Mouse (Mus musculus) mouse embryonic stem cell (cell line): ENCODE results near the gene Tex9.

Experiments
- in situ Hi-C, 2 experiments: fragments of 300-500 bp; cut with MboI; formaldehyde crosslinking; loops; 1 replicate in 1 of 2; 3 replicates in 1 of 2; pipeline ENCODE4 v1.14.3; 2019 to 2020; ENCODE audit warnings: low sequenced_read_pairs in 2 of 2, low pct_unique_long_range_greater_than_20kb in 1 of 2, mixed read lengths in 1 of 2; ENCODE audit not compliant: unreplicated experiment in 1 of 2

Gene Tex9

DNA sequence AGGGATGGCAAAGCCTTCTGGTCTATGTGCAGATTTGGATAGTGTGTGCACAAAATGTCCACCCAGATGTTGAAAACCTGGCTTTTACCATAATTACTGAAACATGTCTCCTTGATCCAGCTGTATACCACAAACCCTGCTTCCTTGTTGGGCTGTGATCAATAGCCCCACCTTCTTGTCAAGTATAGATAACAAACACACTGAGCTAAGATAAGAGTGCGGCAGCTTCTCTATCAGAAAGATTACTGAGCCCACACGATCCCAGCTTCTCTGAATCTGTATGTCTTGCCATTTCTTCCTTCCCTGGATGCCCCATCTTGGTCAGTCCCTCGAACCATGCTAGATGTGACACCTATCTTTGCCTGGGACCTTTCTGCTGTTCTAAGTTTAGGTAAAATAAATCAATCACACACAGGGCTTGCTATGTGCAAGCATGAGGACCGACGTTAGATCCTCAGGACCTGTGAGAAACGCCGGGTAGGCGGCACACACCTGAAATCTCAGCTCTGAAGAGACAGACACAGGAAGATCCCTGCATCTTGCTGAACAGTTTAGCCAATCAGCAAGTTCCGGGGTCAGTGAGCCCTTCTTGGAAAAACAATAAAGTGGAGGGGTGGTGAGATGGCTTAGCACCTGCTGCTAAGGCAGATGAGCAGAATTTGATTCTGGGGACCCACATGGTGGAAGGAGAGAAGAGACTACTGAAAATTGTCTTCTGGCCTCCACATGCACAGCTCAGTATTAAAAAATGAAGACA, 86.0 kb downstream of the Tex9 start:
- in situ Hi-C loops = loop anchor here in 1 of 2 experiments (25.0 kb wide), 1 partner anchor 569 kb away; no protein-coding TSS in a partner anchor

DNA sequence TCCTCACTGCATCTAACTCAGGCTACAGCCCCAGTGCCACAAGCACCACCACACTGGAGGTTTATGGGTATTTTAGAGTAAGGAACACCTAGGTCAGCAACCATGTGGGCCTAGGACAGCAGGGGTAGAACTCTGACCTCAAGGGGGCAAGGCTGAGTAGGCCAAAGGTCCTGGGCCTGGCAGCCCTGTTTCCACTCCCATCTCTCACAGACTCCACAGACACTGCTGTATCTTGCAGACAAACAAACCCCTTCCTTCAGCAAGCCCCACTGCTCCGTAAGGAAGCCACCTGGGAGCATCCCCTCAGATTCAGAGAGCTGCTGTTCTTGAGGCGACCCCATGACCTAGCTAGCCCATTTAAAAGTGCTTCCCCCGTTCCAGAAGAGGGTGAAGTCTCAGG, 87.1 kb downstream of the Tex9 start:
- in situ Hi-C loops = loop anchor here in 1 of 2 experiments (25.0 kb wide), 1 partner anchor 568 kb away; no protein-coding TSS in a partner anchor

DNA sequence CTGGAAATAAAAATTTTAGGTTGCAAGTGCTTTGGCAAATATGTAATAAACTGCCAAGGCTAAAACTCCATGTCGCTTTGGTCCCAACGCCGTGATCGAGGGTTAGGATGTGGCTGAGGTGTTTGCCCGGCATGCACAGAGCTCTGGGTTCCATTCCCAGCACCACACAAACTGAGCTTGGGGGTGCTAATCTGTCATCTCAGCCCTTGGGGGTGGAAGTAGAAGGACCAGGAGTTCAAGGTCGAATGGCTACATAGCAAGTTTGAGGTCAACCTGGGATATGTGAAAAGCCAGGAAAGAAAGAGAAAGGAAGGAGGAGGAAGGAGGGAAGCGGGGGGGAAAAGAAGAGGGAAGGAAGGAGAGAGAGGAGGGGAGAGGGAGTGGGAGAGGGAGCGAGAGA, 87.6 kb downstream of the Tex9 start:
- in situ Hi-C loops = loop anchor here in 1 of 2 experiments (25.0 kb wide), 1 partner anchor 567 kb away; no protein-coding TSS in a partner anchor

DNA sequence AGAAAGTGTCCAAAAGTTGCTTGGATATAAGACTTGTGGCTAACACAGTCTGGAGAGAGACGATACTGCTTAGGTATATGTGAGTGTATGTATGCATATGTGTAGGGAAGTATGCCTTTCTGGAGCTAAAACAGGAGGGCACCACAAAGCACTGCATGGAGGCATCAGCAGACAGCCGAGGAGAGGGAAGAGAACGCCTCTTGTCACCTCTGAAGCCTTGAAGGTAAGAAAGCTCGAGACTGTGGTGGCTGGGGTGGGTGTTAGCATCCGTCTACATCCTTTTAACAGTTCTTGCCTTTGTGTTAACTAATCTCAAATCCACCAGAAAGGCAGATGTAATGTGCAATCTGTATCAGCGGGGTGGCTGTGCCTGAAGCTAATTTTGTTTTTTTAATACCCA, 88.6 kb downstream of the Tex9 start:
- in situ Hi-C loops = loop anchor here in 1 of 2 experiments (25.0 kb wide), 1 partner anchor 566 kb away; no protein-coding TSS in a partner anchor

DNA sequence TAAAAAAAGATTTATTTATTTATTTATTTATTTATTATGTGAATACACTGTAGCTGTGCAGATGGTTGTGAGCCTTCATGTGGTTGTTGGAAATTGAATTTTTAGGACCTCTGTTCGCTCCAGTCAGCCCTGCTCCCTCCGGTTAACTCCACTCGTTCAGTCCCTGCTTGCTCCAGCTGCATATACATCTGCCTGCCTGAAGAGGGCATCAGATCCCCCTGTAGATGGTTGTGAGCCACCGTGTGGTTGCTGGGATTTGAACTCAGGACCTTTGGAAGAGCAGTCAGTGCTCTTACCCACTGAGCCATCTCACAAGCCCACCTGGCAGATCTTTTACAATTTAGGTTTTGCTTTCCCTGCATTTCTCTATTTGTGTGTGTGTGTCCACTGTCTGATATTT, 90.2 kb downstream of the Tex9 start:
- in situ Hi-C loops = loop anchor here in 1 of 2 experiments (25.0 kb wide), 1 partner anchor 564 kb away; no protein-coding TSS in a partner anchor
